Mouse (Mus musculus) liver, embryonic 14.5 days (tissue): Measurements from ENCODE around the gene Gna12. TPM values are rescaled to one million over a fixed set of nuclear protein-coding genes. Genes with fewer than 3 reads are reported as not detected.
A peak's percentile ranks its signal among the peaks of the same experiment; 100 is the strongest.

Experiments used
- ATAC-seq: fragments of 200-750 bp; cut with Nextera tagmentation; 2 replicates; pipeline ENCODE4 v1.8.0; 2017; ENCODE audit warnings: moderate number of reproducible peaks, mild to moderate bottlenecking, moderate library complexity; ENCODE audit not compliant: insufficient read depth
- DNase-seq, 3 experiments: peaks; one replicate each; pipeline ENCODE4 v3.0.0-alpha.2; 2012 to 2013; ENCODE audit warnings: low read depth in 3 of 3, low spot score in 3 of 3
- H3K27ac ChIP-seq: fragments of 300-500 bp; sonication (generic); 2 replicates; pipeline ENCODE4 v1.5.1; 2014; ENCODE audit warnings: moderate library complexity, mild to moderate bottlenecking, control low read depth, inconsistent platforms
- H3K27me3 ChIP-seq: fragments of 300-500 bp; sonication (generic); 2 replicates; pipeline ENCODE4 v1.6.1; 2014; ENCODE audit warnings: mild to moderate bottlenecking, low read length, moderate library complexity; ENCODE audit not compliant: control insufficient read depth, insufficient read depth
- H3K36me3 ChIP-seq: fragments of 300-500 bp; sonication (generic); replicated peaks from 2 replicates; pipeline ENCODE4 v1.6.1; 2014; ENCODE audit warnings: low read depth; ENCODE audit not compliant: control insufficient read depth, insufficient read depth
- H3K4me1 ChIP-seq, 2 experiments: fragments of 200-500 bp in 1 of 2; fragments of 300-500 bp in 1 of 2; sonication (generic) in 1 of 2; replicated peaks; 2 replicates each; pipeline ENCODE4 v1.6.1; 2012 to 2014; ENCODE audit warnings: antibody characterized with exemption in 1 of 2, inconsistent platforms in 1 of 2, low read length in 1 of 2; ENCODE audit not compliant: control insufficient read depth in 2 of 2, insufficient read depth in 2 of 2
- H3K4me2 ChIP-seq: fragments of 300-500 bp; sonication (generic); 2 replicates; pipeline ENCODE4 v1.6.1; 2014; ENCODE audit warnings: low read depth, mild to moderate bottlenecking, control low read depth, moderate library complexity
- H3K4me3 ChIP-seq, 2 experiments: fragments of 200-500 bp in 1 of 2; fragments of 300-500 bp in 1 of 2; sonication (generic) in 1 of 2; 2 replicates each; pipeline ENCODE4 v1.5.1; 2012 to 2014; ENCODE audit warnings: low read depth in 2 of 2, low read length in 2 of 2, mild to moderate bottlenecking in 2 of 2, control low read depth in 1 of 2, inconsistent platforms in 1 of 2, moderate library complexity in 1 of 2; ENCODE audit not compliant: insufficient read depth in 1 of 2
- H3K9ac ChIP-seq: fragments of 300-500 bp; sonication (generic); replicated peaks from 2 replicates; pipeline ENCODE4 v1.6.1; 2014; ENCODE audit warnings: mild to moderate bottlenecking, control low read depth, moderate library complexity
- H3K9me3 ChIP-seq: fragments of 300-500 bp; sonication (generic); 2 replicates; pipeline ENCODE4 v1.6.1; 2016; ENCODE audit warnings: low read length, mixed read lengths; ENCODE audit not compliant: control insufficient read depth
- CTCF ChIP-seq: IDR thresholded peaks from 2 replicates; pipeline ENCODE4 v1.5.1; 2016; ENCODE audit warnings: antibody characterized with exemption, low read depth, control low read depth
- EP300 ChIP-seq: IDR thresholded peaks from 2 replicates; pipeline ENCODE4 v1.6.1; 2016; ENCODE audit warnings: antibody characterized with exemption, low read depth
- WGBS: fragments of 180-500 bp; shearing (Covaris S2); extraction: QIAGEN DNeasy Blood & Tissue Kit; methylation state at CpG from one replicate; pipeline ENCODE4 v1.1.7; 2014; ENCODE audit not compliant: insufficient replicate concordance; 5-methylcytosine and 5-hydroxymethylcytosine counted together
- polyA plus RNA-seq, 2 experiments: library from polyadenylated mRNA; depleted of rRNA in 1 of 2; stranded (reverse) in 1 of 2; unstranded in 1 of 2; fragments of >200 nt; fragmentation: Nextera tagmentation in 1 of 2; extraction: Ambion mirVana in 1 of 2; gene quantifications; 2 replicates each; pipeline versions ENCODE4 v1.2.1 to v1.2.3; 2012 to 2014

The Gna12 gene
- polyA plus RNA-seq, 2 experiments, result 5.4 to 14.2 TPM

DNA sequence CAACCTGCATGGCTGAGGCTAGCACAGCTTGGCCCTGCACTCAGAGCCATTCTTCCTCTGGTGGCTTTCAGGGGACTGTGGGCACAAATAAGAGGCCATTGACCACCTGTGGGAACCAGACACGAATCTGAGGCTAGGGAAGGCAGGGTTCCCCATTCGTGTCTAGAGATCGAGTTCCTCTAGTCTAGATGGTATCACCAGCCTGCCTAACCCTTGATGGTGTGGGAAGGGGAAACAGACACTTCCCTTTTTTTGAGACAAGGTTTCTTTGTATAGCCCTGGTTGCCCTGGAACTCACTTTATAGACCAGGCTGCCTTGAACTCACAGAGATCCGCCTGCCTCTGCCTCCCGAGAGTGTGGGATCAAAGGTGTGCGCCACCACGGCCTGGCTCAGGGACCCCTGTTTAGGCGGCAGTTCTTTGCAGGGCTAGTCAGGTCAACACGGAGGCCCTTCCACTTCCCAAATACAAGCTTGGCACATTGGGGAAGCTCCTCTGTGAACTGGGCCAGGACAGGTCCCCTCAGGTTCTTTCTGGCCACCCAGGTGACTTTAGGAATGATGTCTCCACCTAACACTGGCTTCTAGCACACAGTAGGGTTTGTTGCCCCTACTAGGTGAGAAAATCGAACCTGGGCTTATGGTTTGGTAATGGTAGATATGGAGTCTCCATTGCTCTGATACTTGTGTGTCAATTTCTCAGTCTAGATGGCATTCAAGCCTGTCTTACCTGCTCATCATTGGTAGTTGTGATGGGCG is 99.0 kb downstream of the Gna12 start:
- TF ChIP-seq EP300, result no peak
- TF ChIP-seq CTCF, result no peak
- Histone ChIP-seq H3K36me3 (no peaks in the 10 kb centered on the region), H3K4me1 (no peaks in the 10 kb centered on the region), H3K27me3 (peaks cover 15% of the 10 kb centered on the region), H3K9me3 (no peaks in the 10 kb centered on the region), H3K27ac (no peak overlapping the region), H3K9ac (no peak overlapping the region), H3K4me2 (no peak overlapping the region), H3K4me3 (no peak overlapping the region)
- no peak for ATAC-seq
- no peak for DNase-seq
- 37% methylated on average over 11 of the region's 11 CpGs for WGBS

DNA sequence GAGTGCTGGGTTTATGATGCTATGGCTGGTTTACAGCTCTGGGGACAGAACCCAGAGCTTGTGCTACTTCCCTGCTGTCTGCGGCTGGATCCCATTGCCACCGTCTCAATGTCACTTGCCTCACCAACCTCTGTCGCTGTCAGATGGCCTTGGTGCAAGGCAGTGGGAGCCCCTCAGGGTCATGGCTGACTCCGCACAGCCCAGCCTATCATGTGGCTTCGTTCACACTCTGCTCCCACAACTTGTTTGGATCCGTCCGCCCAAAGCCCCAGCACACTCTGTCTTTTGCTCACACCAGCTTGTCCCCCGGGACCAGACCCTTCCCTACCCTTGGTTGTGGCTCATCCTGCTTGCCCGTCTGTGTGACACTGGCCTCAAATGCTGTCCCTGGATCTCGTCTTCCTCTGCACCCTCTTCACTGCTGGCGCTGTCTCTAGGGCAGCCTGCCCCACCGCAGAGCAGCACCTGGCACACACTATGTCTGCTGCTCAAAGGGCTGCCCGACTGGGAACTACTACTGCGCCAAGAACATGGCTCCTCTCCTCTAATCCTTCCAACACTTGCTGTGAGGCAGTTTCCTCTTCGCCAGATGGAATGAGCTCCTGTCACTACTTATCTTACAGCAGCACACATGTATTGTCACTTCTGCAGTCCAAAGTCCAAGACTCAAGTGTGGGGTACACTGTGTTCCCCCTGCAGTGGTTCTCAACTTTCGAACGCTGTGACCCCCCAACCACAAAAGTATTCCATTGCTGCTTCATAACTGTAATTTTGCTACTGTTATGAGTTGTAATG is 103.1 kb downstream of the Gna12 start:
- Histone ChIP-seq H3K4me2 (no peak overlapping the region), H3K4me1 (no peaks in the 10 kb centered on the region), H3K9me3 (no peaks in the 10 kb centered on the region), H3K4me3 (no peak overlapping the region), H3K9ac (no peak overlapping the region), H3K36me3 (no peaks in the 10 kb centered on the region), H3K27me3 (no peaks in the 10 kb centered on the region), H3K27ac (no peak overlapping the region)
- no peak for DNase-seq
- 59% methylated on average over 17 of the region's 17 CpGs for WGBS
- TF ChIP-seq CTCF, result no peak
- TF ChIP-seq EP300, result no peak
- no peak for ATAC-seq

DNA sequence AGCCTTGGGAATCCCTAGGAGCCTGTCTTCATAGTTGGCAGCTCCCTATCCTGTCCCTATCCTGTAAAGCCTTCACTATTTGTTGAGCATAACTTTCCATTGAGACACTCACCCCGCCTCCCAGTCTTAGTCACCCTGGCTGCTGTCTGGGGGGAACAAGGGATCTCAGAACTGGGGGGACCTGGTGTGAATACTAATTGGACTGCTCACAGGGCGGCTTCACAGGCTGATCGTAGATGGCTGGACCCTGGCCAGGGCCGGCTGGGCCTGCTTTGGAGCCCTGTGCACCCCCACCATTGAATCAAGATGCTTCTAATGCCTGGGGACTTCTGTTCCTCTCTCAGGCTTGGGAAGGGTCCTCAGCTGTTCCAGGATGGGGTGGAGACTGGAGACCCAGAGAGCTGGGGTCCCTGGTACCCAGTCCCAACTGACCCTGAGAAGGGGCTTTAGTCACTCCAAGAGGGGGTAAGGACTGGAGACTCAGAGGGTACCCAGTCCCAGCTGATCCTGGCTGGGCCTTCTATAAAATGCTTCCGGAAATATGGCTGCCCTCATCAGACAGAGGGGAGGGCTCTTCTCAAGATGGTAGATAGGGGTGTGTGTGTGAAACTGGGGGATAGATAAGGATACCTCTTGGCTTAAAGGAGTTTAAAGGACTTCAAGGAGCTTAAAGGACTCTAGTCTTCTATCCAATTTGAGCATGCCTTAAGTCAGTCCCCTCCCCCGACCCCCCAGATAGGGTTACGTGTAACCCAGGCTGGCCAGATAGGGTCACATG is 104.0 kb downstream of the Gna12 start:
- WGBS, result 67% methylated on average over 7 of the region's 7 CpGs
- Histone ChIP-seq H3K9ac (no peak overlapping the region), H3K4me1 (no peaks in the 10 kb centered on the region), H3K4me3 (no peak overlapping the region), H3K4me2 (no peak overlapping the region), H3K36me3 (no peaks in the 10 kb centered on the region), H3K27ac (no peak overlapping the region), H3K9me3 (no peaks in the 10 kb centered on the region), H3K27me3 (no peaks in the 10 kb centered on the region)
- no peak for TF ChIP-seq EP300
- TF ChIP-seq CTCF, result no peak
- DNase-seq, result no peak
- peak; percentile 27; the same call in 1 of the 2 replicates for ATAC-seq

DNA sequence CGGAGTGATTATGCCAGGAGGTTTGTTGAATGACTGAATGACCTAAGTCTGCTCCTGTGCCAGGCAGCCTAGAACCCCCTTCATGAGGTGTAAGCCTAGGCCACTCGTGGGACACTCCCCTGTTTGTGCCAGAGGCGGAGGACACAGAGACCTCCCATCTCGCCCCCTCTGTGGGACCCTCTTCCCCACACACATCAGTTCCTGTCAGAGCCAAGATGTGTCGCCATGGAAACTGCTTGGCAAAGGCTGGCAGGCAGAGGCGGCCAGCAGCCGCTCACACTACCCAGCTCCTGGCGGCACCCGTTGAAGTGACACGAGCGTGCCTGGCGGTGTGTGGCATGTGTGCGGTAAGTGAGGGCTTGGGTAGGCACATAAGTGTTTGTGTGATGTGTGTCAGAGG is 106.4 kb downstream of the Gna12 start, which contains the start of gene Amz1:
TSS of gene Amz1 (plus strand) at position 306 of the 400 bp plus-strand sequence.
- Histone ChIP-seq H3K27ac (no peak within 1 kb of the TSS), H3K4me1 (no peaks in the 10 kb centered on the region), H3K4me3 (no peak within 1 kb of the TSS), H3K36me3 (no peaks in the 10 kb centered on the region), H3K9ac (no peak within 1 kb of the TSS), H3K9me3 (no peaks in the 10 kb centered on the region), H3K27me3 (no peaks in the 10 kb centered on the region), H3K4me2 (no peak within 1 kb of the TSS)
- DNase-seq, result no peak
- TF ChIP-seq CTCF (no peak), EP300 (no peak)
- ATAC-seq, result no peak
- WGBS, result 67% methylated on average over 13 of the region's 13 CpGs
